Mouse (Mus musculus) neural tube, embryonic 11.5 days (tissue): ENCODE measurements at regions not wholly inside any gene's neighbourhood (a gene's known extent, or its start where the extent isn't known, plus 50 kb on each side); places are given as distances from the start of the nearest gene placed in this dataset.

Experiments used
- ATAC-seq: fragments of 200-750 bp; cut with Nextera tagmentation; 2 replicates; pipeline ENCODE4 v1.8.0; 2017; ENCODE audit warnings: moderate number of reproducible peaks, mild to moderate bottlenecking, moderate TSS enrichment, moderate library complexity; ENCODE audit not compliant: insufficient read depth, low FRiP score, low TSS enrichment
- DNase-seq: peaks from one replicate; pipeline ENCODE4 v3.0.0-alpha.2; 2015; ENCODE audit warnings: low spot score
- H3K27ac ChIP-seq: fragments of 300-500 bp; sonication (generic); 2 replicates; pipeline ENCODE4 v1.5.1; 2014; ENCODE audit warnings: low read depth, mild to moderate bottlenecking, low read length
- H3K27me3 ChIP-seq: fragments of 300-500 bp; sonication (generic); 2 replicates; pipeline ENCODE4 v1.6.1; 2014; ENCODE audit warnings: mild to moderate bottlenecking, low read length, mixed read lengths; ENCODE audit not compliant: control insufficient read depth, insufficient read depth
- H3K36me3 ChIP-seq: fragments of 300-500 bp; sonication (generic); 2 replicates; pipeline ENCODE4 v1.6.1; 2014; ENCODE audit warnings: mild to moderate bottlenecking, low read length, moderate library complexity, mixed read lengths; ENCODE audit not compliant: control insufficient read depth, insufficient read depth
- H3K4me1 ChIP-seq: fragments of 300-500 bp; sonication (generic); 2 replicates; pipeline ENCODE4 v1.6.1; 2014; ENCODE audit warnings: low read length, mixed read lengths; ENCODE audit not compliant: control insufficient read depth, insufficient read depth
- H3K4me2 ChIP-seq: fragments of 300-500 bp; sonication (generic); 2 replicates; pipeline ENCODE4 v1.6.1; 2014; ENCODE audit warnings: low read depth, mild to moderate bottlenecking, moderate library complexity
- H3K4me3 ChIP-seq: fragments of 300-500 bp; sonication (generic); 2 replicates; pipeline ENCODE4 v1.5.1; 2014; ENCODE audit warnings: low read depth, low read length
- H3K9ac ChIP-seq: fragments of 300-500 bp; sonication (generic); 2 replicates; pipeline ENCODE4 v1.6.1; 2014; ENCODE audit warnings: mild to moderate bottlenecking, low read length
- H3K9me3 ChIP-seq: fragments of 300-500 bp; sonication (generic); 2 replicates; pipeline ENCODE4 v1.6.1; 2016; ENCODE audit warnings: low read length; ENCODE audit not compliant: control insufficient read depth
- WGBS: fragments of 180-500 bp; shearing (Covaris S2); extraction: QIAGEN DNeasy Blood & Tissue Kit; methylation state at CpG from one replicate; pipeline ENCODE4 v1.1.7; 2014; 5-methylcytosine and 5-hydroxymethylcytosine counted together

GRCm38 (mm10) chr15:27341518-27341976 lies 124.9 kb upstream of the Ank start:
- Histone ChIP-seq H3K36me3 (no peaks in the 10 kb centered on the region), H3K27ac (no peak overlapping the region), H3K9ac (no peak overlapping the region), H3K4me2 (no peak overlapping the region), H3K9me3 (no peaks in the 10 kb centered on the region), H3K4me1 (no peaks in the 10 kb centered on the region), H3K4me3 (no peak overlapping the region), H3K27me3 (no peaks in the 10 kb centered on the region)
- DNase-seq = no peak
- 91% methylated on average over 5 of the region's 5 CpGs for WGBS
- ATAC-seq = no peak

GRCm38 (mm10) chr15:27358441-27358840 lies 108.0 kb upstream of the Ank start:
- Histone ChIP-seq H3K4me3 (no peak overlapping the region), H3K36me3 (no peaks in the 10 kb centered on the region), H3K27ac (no peak overlapping the region), H3K4me1 (no peaks in the 10 kb centered on the region), H3K9me3 (no peaks in the 10 kb centered on the region), H3K27me3 (no peaks in the 10 kb centered on the region), H3K4me2 (no peak overlapping the region), H3K9ac (no peak overlapping the region)
- DNase-seq = no peak
- WGBS = 81% methylated on average over 6 of the region's 6 CpGs
- no peak for ATAC-seq

- Histone ChIP-seq H3K27me3 (no peaks in the 10 kb centered on the region), H3K9me3 (no peaks in the 10 kb centered on the region), H3K9ac (no peak overlapping the region), H3K36me3 (no peaks in the 10 kb centered on the region), H3K27ac (no peak overlapping the region), H3K4me1 (no peaks in the 10 kb centered on the region), H3K4me3 (no peak overlapping the region), H3K4me2 (no peak overlapping the region)
- 89% methylated on average over 1 of the region's 1 CpGs for WGBS
- no peak for ATAC-seq
- DNase-seq = no peak
These were observed 107.2 kb upstream of the Ank start for GRCm38 (mm10) chr15:27359271-27359670.

- 78% methylated on average over 1 of the region's 1 CpGs for WGBS
- DNase-seq = no peak
- H3K9ac ChIP-seq = no peak overlapping the region
- H3K4me3 ChIP-seq = no peak overlapping the region
- no peak overlapping the region for H3K27ac ChIP-seq
- H3K27me3 ChIP-seq = no peaks in the 10 kb centered on the region
- no peak overlapping the region for H3K4me2 ChIP-seq
- H3K4me1 ChIP-seq = no peaks in the 10 kb centered on the region
- H3K36me3 ChIP-seq = no peaks in the 10 kb centered on the region
- no peaks in the 10 kb centered on the region for H3K9me3 ChIP-seq
- ATAC-seq = no peak
These were observed 92.0 kb upstream of the Ank start for GRCm38 (mm10) chr15:27374517-27374916.

GRCm38 (mm10) chr15:27378601-27379094 lies 87.8 kb upstream of the Ank start:
- H3K4me3 ChIP-seq = no peak overlapping the region
- ATAC-seq (no peak), DNase-seq (no peak)
- no peak overlapping the region for H3K27ac ChIP-seq
- no peaks in the 10 kb centered on the region for H3K27me3 ChIP-seq
- H3K4me1 ChIP-seq = no peaks in the 10 kb centered on the region
- H3K9me3 ChIP-seq = no peaks in the 10 kb centered on the region
- H3K4me2 ChIP-seq = no peak overlapping the region
- H3K9ac ChIP-seq = no peak overlapping the region
- no peaks in the 10 kb centered on the region for H3K36me3 ChIP-seq
- WGBS = 84% methylated on average over 3 of the region's 3 CpGs

- H3K4me1 ChIP-seq = no peaks in the 10 kb centered on the region
- DNase-seq (no peak), ATAC-seq (no peak)
- H3K27me3 ChIP-seq = no peaks in the 10 kb centered on the region
- H3K9me3 ChIP-seq = no peaks in the 10 kb centered on the region
- no peaks in the 10 kb centered on the region for H3K36me3 ChIP-seq
- no peak overlapping the region for H3K4me3 ChIP-seq
- H3K27ac ChIP-seq = no peak overlapping the region
- WGBS = 65% methylated on average over 4 of the region's 4 CpGs
- H3K9ac ChIP-seq = no peak overlapping the region
- H3K4me2 ChIP-seq = no peak overlapping the region
These were observed 86.0 kb upstream of the Ank start for GRCm38 (mm10) chr15:27380436-27380945.

- ATAC-seq (no peak), DNase-seq (no peak)
- 54% methylated on average over 2 of the region's 2 CpGs for whole genome bisulfite sequencing
These were observed 84.9 kb upstream of the Ank start for GRCm38 (mm10) chr15:27381565-27381964.

GRCm38 (mm10) chr15:27390567-27390966 lies 75.9 kb upstream of the Ank start:
- Histone ChIP-seq H3K27ac (no peak overlapping the region), H3K4me1 (no peaks in the 10 kb centered on the region), H3K4me2 (no peak overlapping the region), H3K9ac (no peak overlapping the region), H3K4me3 (no peak overlapping the region), H3K36me3 (no peaks in the 10 kb centered on the region), H3K27me3 (no peaks in the 10 kb centered on the region), H3K9me3 (no peaks in the 10 kb centered on the region)
- WGBS = 99% methylated on average over 2 of the region's 2 CpGs
- ATAC-seq (no peak), DNase-seq (no peak)

More at GRCm38 (mm10) chr15:27381565-27381964, 84.9 kb upstream of the Ank start:
- H3K27ac ChIP-seq = no peak overlapping the region
- H3K9ac ChIP-seq = no peak overlapping the region
- H3K27me3 ChIP-seq = no peaks in the 10 kb centered on the region
- no peaks in the 10 kb centered on the region for H3K9me3 ChIP-seq
- no peak overlapping the region for H3K4me3 ChIP-seq
- no peaks in the 10 kb centered on the region for H3K4me1 ChIP-seq
- H3K4me2 ChIP-seq = no peak overlapping the region
- H3K36me3 ChIP-seq = no peaks in the 10 kb centered on the region

- Histone ChIP-seq H3K4me1 (no peaks in the 10 kb centered on the region), H3K27ac (no peak overlapping the region), H3K9me3 (no peaks in the 10 kb centered on the region), H3K27me3 (no peaks in the 10 kb centered on the region), H3K36me3 (no peaks in the 10 kb centered on the region), H3K4me2 (no peak overlapping the region), H3K9ac (no peak overlapping the region), H3K4me3 (no peak overlapping the region)
- WGBS = 86% methylated on average over 20 of the region's 20 CpGs
- no peak for ATAC-seq
- DNase-seq = no peak
These were observed 60.7 kb upstream of the Ank start for GRCm38 (mm10) chr15:27405721-27406161.
